Mouse (Mus musculus) testis, postnatal 10 days (tissue): Measurements from ENCODE around the gene Speg.

Experiments used
- DNase-seq: peaks from one replicate; pipeline ENCODE4 v3.0.0; 2021; ENCODE audit warnings: low spot score

Gene Speg

GRCm38 (mm10) chr1:75365510-75366137 is 9.5 kb upstream of the Speg start:
- DNase-seq = peak; percentile 50

DNA sequence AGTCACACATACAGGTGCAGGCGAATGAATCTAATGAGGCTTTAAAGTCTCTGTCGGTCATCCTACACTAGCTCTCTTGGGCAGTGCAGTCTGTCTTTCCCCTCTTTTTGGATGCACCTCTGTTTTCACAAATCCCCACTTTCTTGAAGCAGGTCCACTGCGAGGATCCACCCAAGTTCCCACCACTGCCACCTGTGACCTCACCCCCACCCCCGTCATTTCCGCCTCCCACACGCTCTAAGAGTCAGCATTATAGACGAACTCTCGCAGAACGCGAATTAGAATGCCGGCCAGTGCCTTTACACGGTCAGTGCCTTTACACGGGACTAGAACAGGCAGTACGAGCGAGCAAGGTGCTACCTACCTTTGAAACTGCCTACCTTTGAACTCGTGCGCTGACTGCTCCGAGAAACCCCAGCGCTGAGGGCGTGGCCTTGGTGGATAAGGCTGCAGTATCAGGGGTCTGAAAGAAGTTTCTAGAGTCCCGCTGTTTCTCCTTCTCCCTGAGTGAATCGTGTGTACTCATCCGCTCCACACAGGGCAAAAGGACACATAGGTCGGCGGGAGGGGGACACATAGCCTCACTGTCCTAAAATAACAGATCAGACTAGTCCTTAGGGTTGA is 5.6 kb upstream of the Speg start:
- no peak for DNase-seq

- peak; percentile 69 for DNase-seq
These were observed 5.0 kb upstream of the Speg start for GRCm38 (mm10) chr1:75369984-75370660.

DNA sequence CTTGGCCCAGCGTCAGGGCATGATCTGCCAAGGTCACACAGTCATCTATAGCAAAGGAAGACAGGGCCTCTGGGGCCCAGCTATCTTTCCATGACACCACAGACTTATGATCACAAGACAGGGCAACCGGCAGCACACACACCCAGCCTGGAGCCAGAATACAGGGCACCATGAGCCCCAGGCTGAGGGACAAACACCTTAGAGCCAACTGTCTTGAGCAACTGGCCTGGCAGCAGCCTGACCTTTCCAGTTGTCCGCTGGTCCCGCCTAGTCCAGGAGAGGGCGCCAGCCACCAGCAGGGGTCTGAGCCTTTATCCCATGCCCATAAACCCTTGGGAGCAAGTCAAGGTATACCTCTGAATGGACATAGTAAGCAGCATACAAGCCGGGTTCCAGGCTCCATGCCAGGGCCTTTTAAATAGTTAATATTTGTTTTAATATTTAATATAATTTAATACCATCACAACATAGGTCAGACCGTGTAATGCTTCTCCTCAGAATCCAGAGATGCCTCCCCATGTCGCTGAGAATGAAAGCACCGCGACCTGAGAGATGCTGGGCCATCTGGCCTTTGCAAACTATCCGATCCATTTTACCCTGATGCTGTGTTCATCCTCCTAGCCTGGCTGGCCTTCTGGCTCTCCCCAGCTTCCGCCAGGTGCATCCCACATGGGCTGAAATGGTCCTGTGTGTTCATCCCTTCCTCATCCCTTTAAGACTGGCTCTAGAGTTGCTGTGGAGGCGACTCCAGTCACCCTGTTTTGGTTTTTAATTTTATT is 3.6 kb upstream of the Speg start:
- peak; percentile 83 for DNase-seq

- DNase-seq = no peak
These were observed 2.6 kb upstream of the Speg start for GRCm38 (mm10) chr1:75372450-75372849.

DNA sequence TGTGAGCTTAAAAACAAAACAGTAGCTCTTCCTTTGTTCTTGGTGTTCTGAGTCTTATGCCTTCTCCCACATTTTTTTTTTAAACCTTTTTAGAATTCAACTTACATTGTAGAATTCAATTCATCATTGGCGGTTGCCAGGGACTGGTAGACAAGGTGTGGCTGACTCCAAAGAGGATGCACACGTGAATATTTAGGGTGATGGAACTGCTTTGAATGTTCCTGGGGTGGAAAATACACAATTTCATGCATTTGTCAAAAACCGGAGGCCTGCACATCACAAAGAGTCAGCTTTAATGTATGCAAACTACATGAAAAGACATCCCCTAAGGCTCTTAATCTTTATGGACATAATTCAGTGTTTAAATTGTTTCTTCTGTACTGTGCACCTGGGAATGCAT is 1.8 kb upstream of the Speg start:
- DNase-seq = no peak

DNA sequence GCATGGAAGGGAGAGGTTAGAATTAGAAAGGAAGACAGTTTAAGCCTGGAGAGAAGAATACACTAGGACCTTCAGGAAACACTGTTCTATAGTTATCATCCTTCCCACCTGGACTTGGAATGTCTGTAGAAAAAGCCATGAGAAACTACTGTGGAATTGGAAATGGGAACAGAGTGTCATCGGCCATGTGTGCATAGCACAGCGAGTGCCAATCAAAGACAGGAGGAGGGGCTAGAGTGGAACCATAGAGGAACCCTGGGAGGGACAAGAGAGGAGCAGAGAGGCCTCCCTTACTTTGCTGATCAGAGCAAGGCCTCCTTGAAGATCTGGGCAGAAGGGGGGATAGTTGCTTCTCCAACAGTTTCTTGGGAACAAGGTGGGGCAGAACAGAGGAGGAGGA is 4.1 kb downstream of the Speg start:
- DNase-seq = no peak

DNA sequence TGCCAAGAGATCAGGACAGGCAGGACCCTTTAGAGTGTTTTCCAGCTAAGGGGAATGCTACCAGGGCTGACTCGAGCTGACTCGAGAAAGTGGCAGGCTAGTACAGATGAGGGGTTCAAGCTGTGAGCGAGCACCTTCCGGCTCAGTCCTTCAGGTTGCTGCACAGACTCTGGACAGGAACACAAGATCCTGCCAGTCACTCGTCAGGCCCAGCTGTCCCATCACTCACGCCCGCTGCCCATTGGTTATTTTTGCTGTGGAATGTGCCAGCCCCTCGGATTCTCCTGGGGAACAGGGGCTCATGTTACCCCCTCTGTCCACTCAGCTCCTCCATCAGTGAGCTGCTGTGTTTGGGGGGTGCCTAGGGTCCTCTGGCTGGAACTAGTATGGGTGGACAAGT is 4.8 kb downstream of the Speg start:
- no peak for DNase-seq

- DNase-seq = no peak
These were observed 5.9 kb downstream of the Speg start for GRCm38 (mm10) chr1:75380951-75381350.

GRCm38 (mm10) chr1:75381482-75382355 is 6.6 kb downstream of the Speg start:
- peak; percentile 72 for DNase-seq

DNA sequence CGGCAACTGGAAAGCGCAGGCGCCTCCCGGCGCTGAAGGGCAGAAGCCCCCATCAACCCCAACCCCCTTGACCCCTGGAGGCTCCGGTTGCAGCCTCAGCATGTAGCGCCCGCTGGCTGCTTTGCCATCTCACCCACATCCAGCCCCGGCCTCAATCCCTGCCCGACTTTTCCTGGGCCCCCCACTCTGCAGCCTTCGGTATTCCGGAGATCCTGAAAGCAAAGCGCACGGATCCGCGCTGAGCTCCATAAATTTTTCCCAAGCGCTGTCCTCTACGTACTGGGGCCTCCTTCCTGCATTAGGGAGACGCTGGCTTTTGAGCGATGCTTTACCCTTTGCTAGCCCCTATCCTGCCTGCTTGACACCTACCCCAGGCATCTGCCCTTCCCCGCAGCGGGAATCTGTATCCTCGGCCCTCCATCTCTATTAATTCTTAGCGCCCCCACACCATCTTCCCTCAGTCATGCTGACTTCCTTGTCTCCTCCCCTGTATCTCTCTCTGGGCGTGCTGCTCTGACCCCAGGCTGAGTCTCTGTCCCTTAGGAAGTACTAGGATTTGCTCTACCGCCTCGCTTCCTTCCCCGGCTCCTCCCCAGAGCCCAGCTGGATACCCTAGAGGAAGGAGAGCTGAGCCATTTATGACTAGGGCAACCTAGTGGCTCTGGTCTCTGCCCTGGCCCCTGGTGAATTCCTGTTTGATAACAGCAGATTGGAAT is 7.4 kb downstream of the Speg start:
- no peak for DNase-seq

GRCm38 (mm10) chr1:75384470-75385141 is 9.5 kb downstream of the Speg start:
- DNase-seq = no peak

- no peak for DNase-seq
These were observed 10.1 kb downstream of the Speg start for GRCm38 (mm10) chr1:75385142-75385730.

DNA sequence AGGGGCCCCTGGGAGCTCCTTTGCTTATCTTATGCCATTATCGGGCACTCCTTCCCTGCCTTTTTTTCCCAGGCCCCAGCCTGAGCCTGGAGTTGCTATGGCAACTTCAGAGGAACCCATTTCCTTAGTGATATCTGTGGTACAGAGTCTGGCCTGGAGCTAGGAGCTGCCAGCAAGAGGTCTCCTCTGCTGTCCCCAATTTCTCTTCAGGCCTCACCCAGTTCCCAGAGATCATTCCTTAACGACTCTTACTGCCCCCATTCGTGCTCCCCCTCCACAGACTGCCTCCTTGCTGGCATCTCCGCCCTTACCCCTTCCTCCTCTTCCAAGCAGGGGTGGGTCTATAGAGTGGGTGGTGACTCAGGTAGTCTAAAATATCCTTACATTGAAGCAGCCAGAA is 11.1 kb downstream of the Speg start:
- DNase-seq = no peak

- DNase-seq = no peak
These were observed 12.4 kb downstream of the Speg start for GRCm38 (mm10) chr1:75387469-75387928.

DNA sequence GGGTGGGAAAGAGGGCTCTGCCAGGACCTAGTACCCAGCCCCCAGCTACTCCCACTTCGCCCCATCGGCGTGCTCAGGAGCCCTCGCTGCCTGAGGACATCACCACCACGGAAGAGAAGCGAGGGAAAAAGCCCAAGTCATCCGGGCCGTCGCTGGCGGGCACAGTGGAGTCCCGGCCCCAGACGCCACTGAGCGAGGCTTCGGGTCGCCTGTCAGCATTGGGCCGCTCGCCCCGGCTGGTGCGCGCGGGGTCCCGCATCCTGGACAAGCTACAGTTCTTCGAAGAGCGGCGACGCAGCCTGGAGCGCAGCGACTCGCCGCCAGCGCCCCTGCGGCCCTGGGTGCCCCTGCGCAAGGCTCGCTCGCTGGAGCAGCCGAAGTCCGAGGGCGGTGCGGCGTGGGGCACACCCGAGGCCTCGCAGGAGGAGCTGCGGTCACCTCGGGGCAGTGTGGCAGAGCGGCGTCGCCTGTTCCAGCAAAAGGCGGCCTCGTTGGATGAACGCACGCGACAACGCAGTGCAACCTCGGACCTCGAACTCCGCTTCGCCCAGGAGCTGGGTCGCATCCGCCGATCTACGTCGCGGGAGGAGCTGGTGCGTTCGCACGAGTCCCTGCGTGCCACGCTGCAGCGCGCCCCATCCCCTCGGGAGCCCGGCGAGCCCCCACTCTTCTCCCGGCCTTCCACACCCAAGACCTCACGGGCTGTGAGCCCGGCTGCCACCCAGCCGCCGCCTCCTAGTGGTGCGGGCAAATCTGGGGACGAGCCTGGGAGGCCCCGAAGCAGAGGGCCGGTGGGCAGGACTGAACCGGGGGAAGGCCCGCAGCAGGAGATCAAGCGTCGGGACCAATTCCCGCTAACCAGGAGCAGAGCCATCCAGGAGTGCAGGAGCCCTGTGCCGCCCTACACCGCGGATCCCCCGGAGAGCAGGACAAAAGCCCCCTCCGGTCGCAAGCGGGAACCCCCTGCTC is 13.1 kb downstream of the Speg start:
- DNase-seq = no peak

DNA sequence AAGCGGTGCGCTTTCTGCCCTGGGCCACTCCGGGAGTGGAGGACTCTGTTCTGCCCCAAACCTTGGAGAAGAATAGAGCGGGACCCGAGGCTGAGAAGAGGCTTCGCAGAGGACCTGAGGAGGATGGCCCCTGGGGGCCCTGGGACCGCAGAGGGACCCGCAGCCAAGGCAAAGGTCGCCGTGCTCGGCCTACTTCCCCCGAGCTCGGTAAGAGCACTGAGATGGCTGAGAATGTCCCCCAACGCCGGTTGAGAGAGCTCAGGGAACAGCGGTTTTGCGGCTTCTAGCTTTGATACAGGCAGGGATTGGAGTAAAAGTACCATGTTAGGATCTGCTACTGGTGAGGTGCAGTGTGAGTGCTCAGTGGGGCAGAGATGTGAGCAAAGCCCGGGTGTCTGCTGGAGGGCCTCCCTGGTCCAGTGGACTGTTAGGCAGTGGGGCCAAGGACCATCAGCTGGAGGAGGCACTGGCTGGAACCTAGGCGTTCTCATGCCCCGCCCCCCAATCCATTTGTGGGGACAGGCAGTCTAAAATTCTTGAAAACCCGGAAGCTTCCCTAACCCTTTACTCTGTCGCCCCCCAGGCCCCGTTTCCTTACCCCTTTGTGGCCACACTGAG is 13.9 kb downstream of the Speg start:
- no peak for DNase-seq

DNA sequence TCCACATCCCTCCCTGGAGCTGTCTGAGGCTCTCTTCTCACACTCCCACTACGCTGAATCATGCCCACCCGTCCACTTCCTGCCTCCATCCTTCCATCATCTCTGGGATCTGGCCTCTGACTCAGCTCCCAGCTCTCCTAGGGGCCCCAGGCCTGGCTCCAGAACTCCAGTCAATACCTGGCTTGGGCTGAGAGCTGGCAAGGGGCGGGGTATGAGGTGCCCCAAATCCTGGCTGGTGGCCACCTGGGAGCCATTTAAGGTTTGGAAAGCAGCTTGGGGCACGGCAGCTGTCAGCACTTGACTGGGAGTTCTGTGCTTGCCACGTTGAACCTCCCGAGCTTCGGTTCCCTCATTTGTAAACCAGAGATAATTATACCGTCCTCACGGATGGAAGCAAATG is 18.0 kb downstream of the Speg start:
- DNase-seq = no peak
